Mouse (Mus musculus) Patski (cell line): ENCODE data around the gene Gm20422. TPM values are rescaled to one million over a fixed set of nuclear protein-coding genes. Genes with fewer than 3 reads are reported as not detected.
A peak's percentile ranks its signal among the peaks of the same experiment; 100 is the strongest.

Experiments
- ATAC-seq: fragments of 100-300 bp; one replicate; pipeline ENCODE4 v1.8.0; 2021
- CTCF ChIA-PET: fragments of 350-600 bp; sonication (Branson Sonifier 250); formaldehyde crosslinking; loops from one replicate; lab custom pipeline; 2022; ENCODE audit warnings: inconsistent platforms; lab: Charles Lee
- POLR2A ChIA-PET: fragments of 350-600 bp; sonication (Branson Sonifier 250); formaldehyde crosslinking; loops from one replicate; lab custom pipeline; 2022; ENCODE audit warnings: antibody characterized with exemption, inconsistent platforms; lab: Charles Lee
- DNase-seq: peaks from one replicate; pipeline ENCODE4 v3.0.0-alpha.2; 2011; ENCODE audit warnings: low read depth, low spot score
- H3K27me3 ChIP-seq: fragments of 371-371 bp; one replicate; pipeline ENCODE4 v1.5.1; 2021
- CTCF ChIP-seq: fragments of 100-300 bp; IDR thresholded peaks from one replicate; pipeline ENCODE4 v1.5.1; 2021
- in situ Hi-C: fragments of 300-500 bp; cut with MboI; formaldehyde crosslinking; loops from 3 replicates; pipeline ENCODE4 v1.11.1; 2018; ENCODE audit warnings: low pct_unique_long_range_greater_than_20kb, mixed read lengths
- polyA plus RNA-seq: library from polyadenylated mRNA; unstranded; gene quantifications from one replicate; pipeline ENCODE4 v1.2.3, GENCODE M21; 2021

The Gm20422 gene
- 0.15 TPM for polyA plus RNA-seq

DNA sequence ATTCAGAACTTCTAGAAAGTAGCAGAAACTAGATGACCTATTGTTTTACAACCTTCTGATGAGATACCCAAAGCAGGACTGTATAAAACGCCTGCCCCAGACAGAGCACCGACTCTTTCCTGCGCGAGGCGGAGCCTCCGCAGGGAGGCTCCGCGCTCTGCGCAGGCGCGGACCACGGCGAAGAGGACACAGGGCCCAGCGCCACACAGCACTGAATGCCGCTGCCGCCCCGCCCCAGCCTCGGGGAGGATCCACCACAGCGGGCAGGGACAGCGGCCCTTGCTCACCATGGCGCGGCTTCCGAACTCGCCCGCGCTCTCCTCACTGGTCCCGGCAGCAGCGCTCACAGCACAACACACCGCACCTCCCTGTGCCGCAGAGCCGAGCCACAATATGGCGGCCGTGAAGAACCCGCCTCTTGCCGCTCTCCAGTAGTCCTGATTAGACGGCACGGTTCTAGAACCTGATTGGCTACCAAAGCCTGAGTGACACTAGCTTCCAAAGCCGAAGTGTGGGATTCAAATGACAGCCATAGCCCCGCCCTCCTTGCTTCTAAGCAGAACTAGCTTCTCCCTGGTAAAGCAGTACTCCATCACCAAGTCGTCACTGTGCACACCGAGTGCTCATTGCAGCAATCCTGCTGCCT lies at the start of gene Gm20422:
Gene Gm20422, minus strand, starts transcription at position 384 of the 646 bp plus-strand sequence.
- TF ChIP-seq CTCF, result no peak
- ChIA-PET CTCF (interaction anchor here (0.9 kb wide), 1 partner anchor 15 kb away, joined by 4 read pairs; no protein-coding TSS in a partner anchor), POLR2A (interaction anchor here (0.8 kb wide), 1 partner anchor 16 kb away, joined by 9 read pairs; no protein-coding TSS in a partner anchor)
- in situ Hi-C loops, result no loop called here
- DNase-seq (peak; percentile 82), ATAC-seq (peak; percentile 100)
- H3K27me3 ChIP-seq, result no peaks in the 10 kb centered on the region

DNA sequence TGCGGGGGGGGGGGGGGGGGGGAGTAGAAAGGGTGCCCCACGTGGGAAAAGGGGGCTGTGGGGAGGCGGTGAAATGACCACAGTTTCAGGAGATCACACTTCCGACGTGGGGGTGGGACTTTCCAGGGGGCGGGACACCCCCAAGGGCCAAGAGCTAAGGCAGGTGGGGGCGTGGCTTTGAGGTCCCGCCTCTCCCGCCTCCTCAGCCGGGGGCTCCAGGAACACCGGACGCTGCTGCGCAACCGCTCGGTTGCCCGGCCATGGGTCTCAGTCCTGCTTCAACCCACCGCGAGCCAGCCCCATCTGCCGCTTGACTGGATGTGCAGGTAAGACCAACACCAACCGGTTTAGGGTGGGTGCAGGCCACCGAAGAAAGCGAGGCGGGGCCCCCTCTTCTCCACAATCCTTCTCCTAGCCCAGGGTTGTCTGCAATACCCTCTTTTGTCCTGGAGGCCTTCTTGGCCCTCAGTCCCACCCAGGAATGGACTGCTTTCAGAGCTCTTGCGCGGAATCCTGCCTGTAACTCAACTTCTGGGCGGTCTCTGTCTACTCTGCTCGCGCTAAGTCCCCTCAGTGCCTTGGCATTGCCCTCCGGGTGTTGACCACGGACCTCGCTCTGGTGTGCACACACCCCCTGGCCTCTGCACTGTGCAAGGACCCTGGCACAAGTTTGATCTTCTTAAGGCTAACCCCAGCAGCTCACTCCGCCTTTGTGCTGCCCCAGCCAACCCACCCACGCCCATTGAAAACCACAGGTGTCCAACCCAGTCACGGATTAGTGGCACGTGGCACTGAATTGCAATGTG lies 47.9 kb upstream of the Gm20422 start, which contains the start of gene Lpar2:
Gene Lpar2, plus strand, starts transcription at position 44 of the 806 bp plus-strand sequence.
- H3K27me3 ChIP-seq, result no peaks in the 10 kb centered on the region
- ATAC-seq, result peak; percentile 76
- in situ Hi-C loops, result loop anchor here (25.0 kb wide), 1 partner anchor 710 kb away; no protein-coding TSS in a partner anchor
- CTCF ChIA-PET, result interaction anchor here (1.1 kb wide), 1 partner anchor 24 kb away, joined by 3 read pairs; no protein-coding TSS in a partner anchor
- TF ChIP-seq CTCF, result no peak
- POLR2A ChIA-PET, result interaction anchor here (0.6 to 1.1 kb wide), 2 partner anchors 80 to 92 kb away, joined by 3 read pairs; partner anchors contain the start of genes Ndufa13 and Yjefn3
- no peak for DNase-seq

DNA sequence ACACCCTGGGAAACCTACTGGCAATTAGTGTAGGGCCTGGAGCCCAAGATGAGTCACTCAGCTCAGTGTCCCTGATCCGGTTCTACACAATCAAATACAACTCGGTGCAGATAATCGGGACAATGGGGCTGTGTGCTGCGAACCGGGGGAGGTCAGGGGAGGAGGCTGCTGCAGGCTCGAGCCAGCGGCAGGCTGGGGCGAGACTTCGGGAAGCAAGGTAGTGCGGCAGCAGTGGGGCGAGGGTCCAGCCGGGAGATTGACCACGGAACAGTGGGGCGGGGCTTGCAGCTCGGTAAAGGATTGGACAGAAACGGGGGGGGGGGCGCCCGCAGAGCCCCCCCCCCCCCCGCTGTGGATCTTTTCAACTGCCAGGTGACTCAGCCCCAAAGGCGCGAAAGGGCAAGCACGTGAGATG lies 47.3 kb upstream of the Gm20422 start:
- DNase-seq, result no peak
- no peak for TF ChIP-seq CTCF
- in situ Hi-C loops, result loop anchor here (25.0 kb wide), 1 partner anchor 710 kb away; no protein-coding TSS in a partner anchor
- CTCF ChIA-PET, result interaction anchor here (1.1 kb wide), 1 partner anchor 25 kb away, joined by 3 read pairs; no protein-coding TSS in a partner anchor
- H3K27me3 ChIP-seq, result no peaks in the 10 kb centered on the region
- POLR2A ChIA-PET, result interaction anchor here (0.6 to 1.1 kb wide), 4 partner anchors 81 to 1716 kb away, joined by 3 to 4 read pairs (median 3); partner anchors contain the start of genes Ndufa13 and Yjefn3
- peak; percentile 54 for ATAC-seq

DNA sequence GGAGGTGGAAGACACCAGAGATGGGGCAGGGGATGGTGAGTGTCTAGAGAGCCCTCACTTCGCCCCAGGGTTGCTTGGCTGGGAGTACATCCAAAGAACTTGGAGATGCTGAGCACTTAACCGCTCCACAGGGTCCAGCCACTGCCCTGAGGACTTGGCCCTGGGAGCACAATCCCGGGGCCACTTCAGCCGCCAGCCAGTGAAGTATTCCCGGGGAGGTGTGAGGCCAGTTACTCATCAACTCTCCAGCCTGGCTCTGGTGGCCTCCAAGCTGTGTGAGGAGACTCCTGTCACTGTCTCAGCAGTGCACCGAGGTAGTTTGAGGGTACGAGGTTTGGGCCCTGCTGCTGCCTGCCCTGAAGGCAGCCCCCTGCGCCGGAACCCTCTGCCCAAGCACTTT lies 45.8 kb upstream of the Gm20422 start:
- no peak for TF ChIP-seq CTCF
- H3K27me3 ChIP-seq, result no peaks in the 10 kb centered on the region
- ATAC-seq (no peak), DNase-seq (no peak)
- in situ Hi-C loops, result loop anchor here (25.0 kb wide), 1 partner anchor 708 kb away; no protein-coding TSS in a partner anchor
- ChIA-PET CTCF (no interaction called here), POLR2A (interaction anchor here (1.0 to 1.2 kb wide), 2 partner anchors 11 to 30 kb away, joined by 3 to 4 read pairs; partner anchors contain the start of genes Atp13a1 and Zfp866)

DNA sequence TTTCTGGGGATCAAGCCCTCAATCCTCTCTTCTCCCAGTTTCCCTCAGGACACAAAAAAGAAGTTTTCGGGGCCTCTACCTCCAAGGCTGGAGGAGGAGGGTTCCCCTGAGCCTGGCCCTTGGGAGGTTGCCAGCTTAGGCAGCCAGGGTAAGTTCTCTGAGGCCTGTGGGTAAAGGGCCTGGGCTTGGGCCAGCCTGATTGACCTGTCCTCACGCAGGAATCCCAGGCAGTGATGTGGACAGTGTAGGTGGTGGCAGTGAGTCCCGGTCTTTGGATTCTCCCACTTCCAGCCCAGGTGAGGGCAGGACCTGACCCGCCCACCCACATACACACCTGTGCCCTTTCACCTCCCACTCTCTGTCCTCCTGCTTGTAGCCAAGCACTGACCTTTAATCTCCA lies 40.7 kb upstream of the Gm20422 start:
- TF ChIP-seq CTCF, result no peak
- no peak for ATAC-seq
- ChIA-PET POLR2A (no interaction called here), CTCF (no interaction called here)
- no peaks in the 10 kb centered on the region for H3K27me3 ChIP-seq
- no peak for DNase-seq
- in situ Hi-C loops, result loop anchor here (25.0 kb wide), 1 partner anchor 703 kb away; no protein-coding TSS in a partner anchor

DNA sequence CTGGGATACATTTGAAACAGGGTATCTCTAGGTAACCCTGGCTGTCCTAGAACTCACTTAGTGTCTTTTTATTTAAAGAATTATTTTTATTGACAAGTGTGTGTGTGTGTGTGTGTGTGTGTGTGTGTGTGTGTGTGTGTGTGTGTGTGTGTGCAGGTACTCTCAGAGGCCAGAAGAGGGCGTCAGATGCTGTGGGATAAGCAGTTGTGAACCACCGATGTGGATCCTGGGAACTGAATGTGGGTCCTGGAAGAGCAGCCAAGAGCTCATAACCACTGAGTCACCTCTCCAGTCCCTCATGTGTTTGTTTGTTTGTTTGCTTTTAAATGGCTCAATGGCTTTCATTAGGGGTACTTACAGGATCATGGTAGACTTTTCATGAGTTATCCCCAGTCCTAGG lies 40.2 kb upstream of the Gm20422 start:
- no peaks in the 10 kb centered on the region for H3K27me3 ChIP-seq
- in situ Hi-C loops, result loop anchor here (25.0 kb wide), 1 partner anchor 703 kb away; no protein-coding TSS in a partner anchor
- DNase-seq (no peak), ATAC-seq (no peak)
- ChIA-PET POLR2A (no interaction called here), CTCF (no interaction called here)
- no peak for TF ChIP-seq CTCF

DNA sequence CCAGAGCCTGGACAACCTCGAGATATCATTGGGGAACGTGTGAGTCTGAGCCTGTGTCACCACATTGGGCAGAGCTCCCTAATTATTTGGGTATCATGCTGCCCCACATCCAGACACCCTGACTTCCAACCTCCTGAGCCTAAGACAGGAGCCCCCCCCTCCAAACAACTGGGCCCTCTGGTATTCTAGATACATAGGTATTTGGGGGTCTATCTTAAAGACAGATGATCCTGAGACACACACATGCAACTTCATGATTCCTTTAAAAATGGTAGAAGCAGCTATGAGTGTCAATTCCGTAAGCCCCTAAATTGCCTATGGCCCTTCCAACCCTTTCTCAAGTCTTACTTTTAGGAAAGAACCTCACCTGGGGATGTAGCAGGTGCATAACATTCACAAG lies 35.1 kb upstream of the Gm20422 start:
- DNase-seq (no peak), ATAC-seq (no peak)
- ChIA-PET POLR2A (no interaction called here), CTCF (no interaction called here)
- H3K27me3 ChIP-seq, result no peaks in the 10 kb centered on the region
- no peak for TF ChIP-seq CTCF
- in situ Hi-C loops, result loop anchor here (25.0 kb wide), 1 partner anchor 698 kb away; no protein-coding TSS in a partner anchor

DNA sequence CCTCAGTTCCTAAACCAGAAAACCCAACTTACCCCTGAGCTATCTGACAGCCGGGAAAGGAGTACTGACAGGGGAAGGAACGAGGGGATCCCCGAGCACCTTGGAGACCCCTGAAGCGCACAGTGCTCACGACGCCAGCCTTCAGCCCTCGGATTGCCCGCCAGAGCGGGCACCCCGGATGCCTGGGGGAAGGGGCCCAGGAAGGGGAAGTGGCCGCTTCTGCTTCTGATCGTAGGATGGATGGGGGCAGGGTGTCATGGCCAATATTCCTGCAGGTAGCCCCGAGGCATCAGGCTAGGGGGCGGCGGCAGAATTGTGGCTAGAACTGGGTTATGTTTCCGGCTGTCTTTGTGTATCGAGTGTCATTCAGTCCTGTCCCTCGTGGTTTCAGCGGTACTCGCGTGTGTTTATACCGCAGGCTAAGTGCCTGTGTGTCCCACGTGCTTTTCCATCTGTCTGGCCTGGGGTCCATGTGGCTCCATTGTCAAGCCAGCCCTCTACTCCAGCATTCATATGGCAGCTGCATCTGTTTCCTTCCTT lies 34.2 kb upstream of the Gm20422 start:
- in situ Hi-C loops, result loop anchor here (25.0 kb wide), 1 partner anchor 697 kb away; no protein-coding TSS in a partner anchor
- peak; percentile 27 for ATAC-seq
- TF ChIP-seq CTCF, result no peak
- H3K27me3 ChIP-seq, result no peaks in the 10 kb centered on the region
- DNase-seq, result no peak
- ChIA-PET CTCF (no interaction called here), POLR2A (interaction anchor here (1.0 kb wide), 2 partner anchors 11 to 15 kb away, joined by 4 read pairs; no protein-coding TSS in a partner anchor)

DNA sequence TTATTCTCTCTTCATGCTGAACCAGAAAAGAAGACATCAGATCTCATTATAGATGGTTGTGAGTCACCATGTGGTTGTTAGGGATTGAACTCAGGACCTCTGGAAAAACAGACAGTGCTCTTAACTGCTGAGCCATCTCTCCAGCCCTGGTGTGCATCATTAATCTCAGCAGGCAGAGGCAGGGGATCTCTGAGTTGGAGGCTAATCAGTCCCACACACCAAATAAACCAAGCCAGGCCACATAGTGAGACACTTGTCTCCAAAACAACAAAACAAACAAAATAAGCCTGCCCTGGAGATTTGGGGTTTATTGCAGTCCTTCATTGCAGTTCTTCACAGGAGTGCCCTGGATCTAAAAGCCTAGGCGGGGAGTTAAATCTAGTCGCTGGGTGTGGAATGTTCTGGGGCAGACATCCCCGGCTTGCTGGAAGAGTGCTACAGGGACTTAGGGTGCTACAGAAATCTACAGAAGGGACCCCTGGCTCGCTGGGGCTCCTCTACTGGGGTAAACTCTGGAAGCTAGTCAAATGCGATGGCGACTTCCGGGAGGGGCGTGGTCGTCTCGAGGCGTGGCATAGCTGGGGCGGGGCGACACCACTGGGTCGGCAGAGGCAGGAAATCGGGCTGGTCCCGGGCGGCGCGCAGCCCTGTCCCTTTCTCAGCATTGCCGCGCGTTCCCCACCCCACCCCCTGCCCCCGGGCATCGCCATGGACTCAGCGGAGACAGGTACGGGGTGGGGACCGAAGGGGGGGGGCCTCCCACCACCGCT lies 33.6 kb upstream of the Gm20422 start, which contains the start of gene Gmip:
Gene Gmip, plus strand, starts transcription at position 586 of the 770 bp plus-strand sequence.
- H3K27me3 ChIP-seq, result no peaks in the 10 kb centered on the region
- no peak for DNase-seq
- ATAC-seq, result peak; percentile 59
- in situ Hi-C loops, result loop anchor here (25.0 kb wide), 1 partner anchor 696 kb away; no protein-coding TSS in a partner anchor
- TF ChIP-seq CTCF, result no peak
- CTCF ChIA-PET, result no interaction called here
- POLR2A ChIA-PET, result interaction anchor here (1.0 kb wide), 2 partner anchors 12 to 15 kb away, joined by 4 read pairs; no protein-coding TSS in a partner anchor
